Mouse (Mus musculus) testis, adult 2 months (tissue): Measurements from ENCODE around the gene Senp3.

Experiments used
- CTCF ChIP-seq: fragments of 200-500 bp; IDR thresholded peaks from 2 replicates; pipeline ENCODE4 v1.5.1; 2012; ENCODE audit warnings: low read depth, mild to moderate bottlenecking, inconsistent platforms, low read length, moderate library complexity; ENCODE audit not compliant: control insufficient read depth, insufficient read depth, insufficient replicate concordance
- POLR2A ChIP-seq: fragments of 200-500 bp; IDR thresholded peaks from 2 replicates; pipeline ENCODE4 v1.6.1; 2012; ENCODE audit warnings: low read depth, mild to moderate bottlenecking, inconsistent platforms, low read length, moderate library complexity; ENCODE audit not compliant: control insufficient read depth

DNA sequence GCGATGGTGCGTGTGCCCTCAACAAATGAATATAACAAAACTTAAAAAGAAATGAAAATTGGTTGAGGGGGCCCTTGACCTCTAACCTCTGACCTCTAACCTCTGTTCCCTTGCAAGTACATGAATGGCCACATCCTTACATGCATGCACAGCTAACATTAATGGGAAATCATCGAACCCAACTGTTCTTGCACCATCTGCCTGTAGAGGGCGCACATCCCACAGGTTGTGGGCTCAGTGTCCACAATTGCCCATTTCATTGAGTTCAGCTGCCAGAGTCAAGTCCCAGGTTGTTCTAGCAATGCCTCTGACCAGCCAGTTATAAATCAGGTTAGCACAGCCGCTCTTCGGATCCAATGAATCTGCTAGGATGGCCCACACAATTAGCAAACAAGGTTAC lies 53.6 kb downstream of the Senp3 start:
- TF ChIP-seq CTCF (peak; percentile 95; the same call in 1 of the 2 replicates), POLR2A (no peak)
